Mouse (Mus musculus) T-cell, adult 2 months (primary cell): ENCODE measurements around the gene Plcb4.
"Not testable (repeated sequence)": the region's sequence is repeated elsewhere in the genome, so short reads cannot be mapped to it uniquely, and the experiment has no call there.

Experiments used
- DNase-seq: peaks from one replicate; pipeline ENCODE4 v3.0.0; 2022; ENCODE audit warnings: low spot score

The Plcb4 gene

GRCm38 (mm10) chr2:135955796-135956195 lies 297.0 kb downstream of the Plcb4 start:
- no peak for DNase-seq

DNA sequence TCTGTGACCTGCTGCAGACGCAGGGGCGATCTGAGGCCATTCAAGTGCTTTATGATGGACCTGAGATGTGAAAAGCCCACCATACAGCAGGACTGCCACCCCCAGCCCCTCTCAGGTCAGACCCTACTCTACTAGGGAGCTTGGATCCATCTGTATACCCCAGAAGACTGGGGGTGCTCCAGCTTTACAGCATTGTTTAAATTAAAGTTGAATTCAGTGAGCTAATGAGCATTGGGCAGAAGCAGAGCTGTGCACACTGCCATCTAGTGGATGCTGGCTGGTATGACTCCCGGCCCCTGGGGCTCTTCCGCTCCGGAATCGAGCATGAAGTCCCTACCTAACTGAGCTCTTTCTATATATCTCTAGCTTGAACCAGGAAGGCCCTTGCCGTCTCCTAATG lies 298.9 kb downstream of the Plcb4 start:
- DNase-seq = peak; percentile 14

DNA sequence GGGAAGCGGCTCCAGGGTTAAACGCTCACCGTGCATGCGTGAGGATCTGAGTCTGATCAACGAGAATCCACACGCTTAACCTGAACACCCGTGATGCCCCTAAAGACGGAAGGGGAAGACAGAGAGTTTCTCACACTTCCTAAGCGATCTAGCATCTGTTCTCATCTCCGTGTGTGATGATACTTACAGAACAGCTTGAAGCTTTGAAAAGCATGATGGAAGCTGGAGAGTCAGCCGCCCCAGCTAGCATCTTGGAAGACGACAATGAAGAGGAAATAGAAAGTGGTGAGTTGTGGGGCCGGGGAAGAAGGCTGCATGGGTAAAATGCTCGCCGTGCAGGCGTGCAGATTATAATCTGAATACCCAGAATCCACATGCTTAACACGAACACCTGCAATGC lies 299.6 kb downstream of the Plcb4 start:
- DNase-seq = no peak

- DNase-seq = no peak
Observed at GRCm38 (mm10) chr2:135963089-135963488, 304.3 kb downstream of the Plcb4 start.

DNA sequence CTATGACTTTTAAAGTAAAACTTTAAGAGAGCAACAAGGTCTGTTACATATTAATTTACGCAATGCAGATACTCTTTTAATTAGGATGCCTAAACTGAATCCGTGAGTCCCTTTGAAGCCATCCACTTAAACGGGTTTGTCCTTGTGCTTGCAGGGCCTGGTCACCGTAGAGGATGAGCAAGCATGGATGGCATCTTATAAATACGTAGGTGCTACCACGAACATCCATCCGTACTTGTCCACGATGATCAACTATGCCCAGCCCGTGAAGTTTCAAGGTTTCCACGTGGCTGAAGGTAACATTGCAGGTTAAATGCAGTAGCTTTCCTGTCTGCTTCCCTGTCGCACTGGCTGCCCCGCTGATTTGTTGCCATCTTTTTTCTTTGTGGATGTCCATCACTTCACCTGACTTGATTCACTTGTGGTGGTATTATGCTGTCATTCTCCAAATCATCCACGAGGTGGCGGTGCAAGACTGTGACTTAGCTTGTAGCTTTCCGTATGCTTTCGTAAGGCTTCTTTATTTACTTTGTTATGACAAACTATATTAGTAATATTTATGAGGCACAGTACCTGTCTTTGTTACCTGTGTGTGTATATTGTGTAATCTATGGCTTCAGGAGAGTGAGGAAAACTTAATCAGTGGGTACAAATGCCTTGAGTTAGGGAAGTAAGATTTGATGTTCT lies 308.2 kb downstream of the Plcb4 start:
- DNase-seq = no peak

GRCm38 (mm10) chr2:135968159-135968558 lies 309.3 kb downstream of the Plcb4 start:
- DNase-seq = no peak

DNA sequence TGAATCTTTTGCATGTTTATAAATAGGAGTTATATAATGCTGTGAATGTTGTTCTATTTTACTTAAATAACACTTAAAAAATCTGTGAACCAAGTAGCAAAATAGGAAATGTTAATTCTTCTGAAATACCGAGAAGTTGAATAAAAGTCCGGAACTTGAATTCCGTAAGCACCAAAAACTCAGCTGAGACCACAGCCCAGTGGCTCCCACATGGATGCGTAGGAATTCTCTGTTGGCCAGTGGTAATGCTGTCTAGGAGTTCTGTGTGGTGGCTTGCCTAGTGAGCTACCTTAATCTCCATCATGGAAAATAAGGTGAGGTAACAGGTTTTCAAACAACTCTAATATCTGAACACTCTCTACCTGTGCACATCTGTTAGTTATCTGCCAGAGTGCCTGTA lies 312.1 kb downstream of the Plcb4 start:
- DNase-seq = no peak

- DNase-seq = no peak
Observed at GRCm38 (mm10) chr2:135975978-135976377, 317.2 kb downstream of the Plcb4 start.

DNA sequence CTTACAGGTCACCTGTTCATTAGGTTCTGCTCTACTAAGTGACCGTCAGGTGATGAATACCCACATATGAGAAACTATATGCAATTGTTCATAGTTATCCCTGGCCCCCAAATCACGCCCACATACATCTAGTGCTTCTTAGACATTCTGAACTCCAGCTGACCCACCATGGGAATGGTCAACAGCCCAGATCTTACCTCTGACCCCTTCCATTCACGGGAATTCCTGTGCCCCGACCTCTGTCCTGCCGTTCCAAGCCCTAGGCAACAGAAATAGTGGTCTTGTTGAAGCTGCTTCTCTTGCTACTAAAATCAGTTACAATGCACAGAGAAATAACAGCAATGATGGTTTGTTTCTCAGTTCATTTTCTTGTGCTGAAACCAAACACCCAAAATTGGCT lies 320.0 kb downstream of the Plcb4 start:
- DNase-seq = no peak

GRCm38 (mm10) chr2:135980428-135980827 lies 321.6 kb downstream of the Plcb4 start:
- no peak for DNase-seq

- no peak for DNase-seq
Observed at GRCm38 (mm10) chr2:135983972-135984371, 325.2 kb downstream of the Plcb4 start.

DNA sequence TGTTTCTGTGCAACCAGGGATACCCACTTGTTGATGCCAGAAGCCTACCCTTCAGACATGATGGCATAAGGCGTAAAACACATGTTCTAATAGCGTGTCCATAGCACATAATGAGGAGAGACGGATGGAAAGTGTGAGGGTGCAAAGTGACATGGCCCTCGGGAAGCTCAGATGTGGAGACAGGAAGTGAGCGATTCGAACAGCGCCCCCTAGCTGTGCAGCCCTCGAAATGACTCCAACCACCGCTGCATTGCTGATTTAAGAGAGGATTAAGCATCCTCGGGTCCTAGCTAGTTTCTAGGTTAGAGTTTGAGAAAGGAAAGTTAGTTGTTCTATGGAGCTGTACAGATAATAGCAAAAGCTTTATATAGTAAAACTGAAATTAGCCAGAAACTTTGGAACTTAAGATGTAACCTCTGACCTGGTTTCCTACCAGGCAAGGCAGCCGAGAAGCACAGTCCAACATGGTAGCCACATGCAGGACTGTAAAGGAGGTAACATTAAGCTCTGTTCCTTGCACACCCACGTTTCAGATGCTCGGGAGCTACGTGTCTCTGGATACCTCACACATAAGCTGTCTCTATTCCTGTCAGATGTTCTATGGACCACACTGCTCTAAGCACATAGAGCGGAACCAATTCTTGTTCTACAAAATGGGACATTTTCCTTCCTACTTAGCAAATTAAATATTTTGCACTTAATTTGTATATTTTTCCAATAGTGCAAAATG lies 326.9 kb downstream of the Plcb4 start:
- no peak for DNase-seq

DNA sequence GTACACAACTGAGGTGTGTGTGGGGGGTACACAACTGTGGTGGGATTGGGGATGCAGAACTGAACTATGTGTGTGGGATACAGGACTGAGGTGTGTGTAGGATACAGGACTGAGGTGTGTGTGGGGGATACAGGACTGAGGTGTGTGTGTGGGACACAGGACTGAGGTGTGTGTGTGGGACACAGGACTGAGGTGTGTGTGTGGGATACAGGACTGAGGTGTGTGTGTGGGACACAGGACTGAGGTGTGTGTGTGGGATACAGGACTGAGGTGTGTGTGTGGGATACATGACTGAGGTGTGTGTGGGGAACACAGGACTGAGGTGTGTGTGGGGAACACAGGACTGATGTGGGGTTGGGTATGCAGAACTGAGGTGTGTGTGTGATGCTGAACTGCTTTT lies 329.7 kb downstream of the Plcb4 start:
- DNase-seq = not testable (repeated sequence)

DNA sequence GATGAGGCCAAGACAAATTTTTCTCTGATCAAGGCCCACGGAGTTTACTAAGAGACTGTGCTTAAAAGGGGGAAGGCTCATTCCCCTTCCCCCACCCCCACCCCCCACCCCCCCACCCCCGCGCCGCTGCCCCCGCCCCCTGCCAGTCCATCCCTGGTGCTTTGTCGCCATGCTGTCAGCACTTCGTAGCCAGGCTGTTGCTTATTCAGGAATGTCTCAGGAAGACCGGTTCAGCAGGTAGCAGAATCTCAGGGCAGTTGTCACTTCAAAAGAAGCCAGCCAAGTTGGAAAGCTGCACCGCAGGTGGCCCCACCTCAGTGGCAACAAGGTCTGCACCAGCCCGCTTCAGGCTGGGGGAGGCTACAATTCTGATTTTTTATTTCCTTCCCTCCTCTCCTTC lies 331.9 kb downstream of the Plcb4 start:
- not testable (repeated sequence) for DNase-seq

- no peak for DNase-seq
Observed at GRCm38 (mm10) chr2:135993314-135993713, 334.5 kb downstream of the Plcb4 start.

GRCm38 (mm10) chr2:135995196-135995595 lies 336.4 kb downstream of the Plcb4 start:
- DNase-seq = no peak

DNA sequence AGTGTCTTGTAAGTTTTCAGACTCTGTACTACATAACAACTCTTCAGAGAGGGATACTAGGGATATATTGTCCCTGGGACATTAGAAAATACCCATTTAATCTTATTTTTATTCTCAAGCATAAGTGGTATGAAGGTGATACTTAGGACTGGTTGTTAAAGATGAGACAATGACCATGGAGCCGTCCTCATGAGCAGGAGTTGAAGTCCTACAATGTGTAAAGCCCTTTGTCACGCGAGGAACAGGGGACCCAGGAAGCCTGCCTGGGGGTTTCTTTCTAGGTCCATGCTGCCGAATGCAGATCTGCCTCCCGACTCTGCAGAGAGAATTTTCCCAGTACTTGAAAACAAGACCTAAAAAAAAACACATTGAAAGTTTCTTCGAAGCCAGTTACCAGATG lies 338.1 kb downstream of the Plcb4 start:
- DNase-seq = no peak

DNA sequence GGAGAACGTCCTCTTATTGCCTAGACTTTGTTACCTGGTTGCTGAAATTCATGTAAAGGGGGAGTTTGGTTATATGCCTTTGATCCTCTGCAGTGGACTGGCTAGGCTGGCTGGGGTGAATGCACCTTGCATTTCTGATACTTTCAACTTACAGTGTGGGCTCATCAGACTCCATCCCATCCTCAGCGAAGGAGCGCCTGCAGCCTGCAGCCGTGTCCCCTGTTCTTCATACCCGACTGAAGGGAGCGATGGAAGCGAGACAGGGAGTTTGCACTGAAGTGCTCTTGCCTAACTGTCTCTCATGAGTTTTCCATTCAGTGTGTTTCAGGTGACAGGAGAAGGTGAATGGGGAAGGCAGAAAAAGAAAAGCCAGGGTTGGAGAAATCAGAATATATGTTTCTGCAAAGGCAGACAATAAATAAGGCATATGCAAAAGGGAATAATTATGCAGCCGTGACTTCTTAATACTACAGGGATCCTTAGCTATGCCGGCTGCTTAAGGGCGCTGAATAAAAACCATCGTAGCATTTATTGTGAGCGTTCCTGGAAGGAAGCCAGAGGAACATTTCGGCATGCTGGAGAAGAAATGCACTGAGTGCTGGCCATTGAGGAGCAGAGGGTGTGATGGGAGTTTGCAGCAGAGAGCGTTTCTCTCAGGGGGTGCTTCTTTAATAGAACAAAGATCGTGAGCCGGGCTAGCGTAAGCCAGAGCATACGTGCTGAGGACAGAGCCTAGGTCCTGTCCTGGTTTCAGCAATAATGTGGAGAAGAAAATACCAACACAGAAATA lies 338.7 kb downstream of the Plcb4 start:
- no peak for DNase-seq

DNA sequence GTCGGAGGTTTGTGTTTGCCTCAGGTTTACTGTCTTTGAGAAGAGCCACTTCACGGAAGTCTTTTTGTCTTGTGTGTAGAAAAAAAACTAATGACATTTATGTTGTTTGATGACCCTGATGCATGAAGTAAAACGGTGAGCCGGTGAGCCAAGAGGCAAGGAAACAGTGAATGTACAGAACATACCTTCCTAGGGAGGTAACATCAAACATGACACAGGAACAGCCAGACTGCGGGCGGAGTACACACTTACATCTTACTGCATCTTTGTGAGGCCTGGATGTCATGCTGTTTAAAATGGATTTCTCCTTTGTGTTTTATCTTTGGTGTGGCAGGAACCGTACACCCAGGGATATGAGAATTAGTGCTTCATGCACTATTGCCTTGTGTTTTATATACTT lies 340.1 kb downstream of the Plcb4 start:
- no peak for DNase-seq

DNA sequence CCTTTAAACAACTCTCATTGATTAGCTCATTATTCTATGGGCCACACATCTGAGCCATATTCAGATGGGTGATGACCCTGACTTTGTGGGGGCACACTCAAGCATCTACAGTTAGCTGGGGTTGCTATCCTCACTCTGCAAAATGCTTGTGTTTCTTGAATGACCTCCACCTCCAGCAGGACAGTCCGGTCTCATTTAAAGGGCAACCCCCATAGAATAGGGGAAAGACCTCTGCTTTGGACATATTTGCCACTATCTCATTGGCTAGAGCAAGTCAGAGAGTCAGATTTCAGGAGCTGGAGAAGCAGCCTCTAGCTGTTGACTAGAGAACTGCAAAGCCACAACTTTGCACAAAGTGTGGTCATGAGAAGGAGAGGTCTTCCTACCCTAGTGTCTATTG lies 340.6 kb downstream of the Plcb4 start:
- no peak for DNase-seq

DNA sequence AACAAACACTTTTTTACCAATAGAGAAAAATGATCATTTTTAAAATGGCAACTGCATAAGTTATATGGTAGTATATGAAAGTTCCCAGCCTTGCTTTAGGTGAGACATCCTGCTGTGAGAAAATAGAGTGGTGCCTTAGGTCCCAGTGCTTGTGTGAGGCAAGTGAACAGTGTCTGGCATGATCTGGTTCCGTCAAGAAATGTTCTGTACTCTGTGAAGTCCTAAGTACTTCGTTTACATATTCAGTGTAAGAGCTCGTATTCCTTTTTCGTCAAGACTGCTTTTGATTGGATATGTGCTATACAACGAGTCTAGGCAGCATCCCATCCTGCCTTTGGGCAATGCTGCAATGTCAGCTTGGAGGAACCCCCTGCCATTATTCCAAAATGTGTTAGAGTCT lies 342.1 kb downstream of the Plcb4 start:
- DNase-seq = no peak

- DNase-seq = no peak
Observed at GRCm38 (mm10) chr2:136002118-136002517, 343.3 kb downstream of the Plcb4 start.

- no peak for DNase-seq
Observed at GRCm38 (mm10) chr2:136003836-136004235, 345.0 kb downstream of the Plcb4 start.
